In the genomic region with DNA sequence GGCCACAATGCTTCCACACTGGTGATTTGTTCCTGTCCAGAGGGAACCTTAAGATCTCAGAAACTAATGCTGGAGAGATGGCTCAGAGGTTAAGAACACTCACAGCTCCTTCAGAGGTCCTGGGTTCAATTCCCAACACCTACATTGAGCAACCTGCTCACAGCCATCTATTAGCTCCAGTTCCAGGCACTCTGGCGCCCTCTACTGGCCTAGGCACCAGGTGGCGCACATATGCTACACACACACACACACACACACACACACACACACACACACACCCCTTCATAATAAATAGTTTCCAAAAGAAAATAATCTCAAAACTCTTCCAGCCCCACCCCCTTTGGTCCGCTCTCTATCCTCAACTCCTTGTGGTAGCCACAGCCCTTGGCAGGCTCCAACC, we compare ENCODE assay signal across 12 mouse cellular contexts. TPM values are rescaled to one million over a fixed set of nuclear protein-coding genes. Genes with fewer than 3 reads are reported as not detected.
DNase-seq lines count a peak whose midpoint lies in the region; ATAC-seq and TF ChIP-seq lines count a peak whose summit lies in the region.
"Had no signal": no experiment of that assay in that cellular context is flagged by ENCODE, and none has a peak within 500 bp of the region (broad histone marks: within the 10 kb centered on the region; RNA-seq: fewer than 3 reads in every experiment).

No protein-coding gene starts in this region.

- no peak for ATAC-seq in intestine, postnatal 0 days
- ATAC-seq in intestine, embryonic 15.5 days: no peak
- ATAC-seq in forebrain, embryonic 12.5 days (ENCODE audit: low FRiP score): no peak
- ATAC-seq: forebrain, embryonic 15.5 days had no signal

- peak; percentile 55 for TF ChIP-seq CTCF in intestine, postnatal 0 days (IDR thresholded peaks at IDR 0.05; ENCODE audit: low read depth)
- no peak for TF ChIP-seq CTCF in thymus, adult 2 months (IDR thresholded peaks at IDR 0.05; ENCODE audit: borderline replicate concordance, control insufficient read depth, extremely low read depth, insufficient read depth, low read length, poor library complexity)
- TF ChIP-seq CTCF in testis, adult 2 months (IDR thresholded peaks at IDR 0.05; ENCODE audit: control insufficient read depth, insufficient read depth, insufficient replicate concordance, low read depth, low read length): peak; percentile 71; the same call in 1 of the 2 replicates

- no peak overlapping the region for H3K4me3 ChIP-seq in intestine, postnatal 0 days (ENCODE audit: low read depth, low read length)
- H3K4me3 ChIP-seq in intestine, embryonic 15.5 days (replicated peaks): no peak overlapping the region
- H3K4me3 ChIP-seq in thymus, adult 2 months (ENCODE audit: control insufficient read depth, insufficient read depth, low read length): no peak overlapping the region
- no peak overlapping the region for H3K4me3 ChIP-seq in testis, adult 2 months (ENCODE audit: control insufficient read depth, low read depth, low read length)
- no peak overlapping the region for H3K4me3 ChIP-seq in forebrain, embryonic 12.5 days (replicated peaks)
- H3K4me3 ChIP-seq: forebrain, embryonic 15.5 days; hindbrain, embryonic 10.5 days; midbrain, embryonic 12.5 days had no signal

- DNase-seq in adrenal gland, postnatal 14 days: peak; percentile 67
- no peak for DNase-seq in adrenal gland, adult 8-10 months
- DNase-seq in thymus, adult 2 months: peak; percentile 13
- no peak for DNase-seq in thymus, postnatal 0 days (ENCODE audit: low spot score)

- no peak overlapping the region for H3K9ac ChIP-seq in intestine, postnatal 0 days (ENCODE audit: low read depth, low read length)
- no peak overlapping the region for H3K9ac ChIP-seq in intestine, embryonic 15.5 days
- no peak overlapping the region for H3K9ac ChIP-seq in forebrain, embryonic 12.5 days
- H3K9ac ChIP-seq: forebrain, embryonic 15.5 days; midbrain, embryonic 12.5 days had no signal

- H3K4me2 ChIP-seq in intestine, postnatal 0 days (replicated peaks; ENCODE audit: low read depth): no peak overlapping the region
- no peak overlapping the region for H3K4me2 ChIP-seq in intestine, embryonic 15.5 days (replicated peaks)
- no peak overlapping the region for H3K4me2 ChIP-seq in forebrain, embryonic 12.5 days
- H3K4me2 ChIP-seq: forebrain, embryonic 15.5 days; midbrain, embryonic 12.5 days had no signal

- no peak overlapping the region for H3K27ac ChIP-seq in intestine, postnatal 0 days (ENCODE audit: low read depth, low read length)
- H3K27ac ChIP-seq in intestine, embryonic 15.5 days: no peak overlapping the region
- H3K27ac ChIP-seq in thymus, adult 2 months (ENCODE audit: control insufficient read depth, insufficient read depth, low read length): no peak overlapping the region
- no peak overlapping the region for H3K27ac ChIP-seq in testis, adult 2 months (ENCODE audit: control insufficient read depth, insufficient read depth, low read depth, low read length)
- no peak overlapping the region for H3K27ac ChIP-seq in forebrain, embryonic 12.5 days
- H3K27ac ChIP-seq: forebrain, embryonic 15.5 days; hindbrain, embryonic 10.5 days; midbrain, embryonic 12.5 days had no signal

- no peaks in the 10 kb centered on the region for H3K9me3 ChIP-seq in intestine, postnatal 0 days (ENCODE audit: control insufficient read depth)
- no peaks in the 10 kb centered on the region for H3K9me3 ChIP-seq in intestine, embryonic 15.5 days
- H3K9me3 ChIP-seq in forebrain, embryonic 12.5 days: no peaks in the 10 kb centered on the region; the same call in 1 of the 2 replicates
- H3K9me3 ChIP-seq: forebrain, embryonic 15.5 days had no signal

- 98% methylated on average over 3 of the region's 3 CpGs for WGBS in intestine, postnatal 0 days
- 90% methylated on average over 3 of the region's 3 CpGs for WGBS in intestine, embryonic 15.5 days
- 87% methylated on average over 3 of the region's 3 CpGs for WGBS in thymus, adult 2 months
- 100% methylated on average over 3 of the region's 3 CpGs for WGBS in forebrain, embryonic 12.5 days

- no peaks in the 10 kb centered on the region for H3K27me3 ChIP-seq in intestine, postnatal 0 days (replicated peaks; ENCODE audit: control insufficient read depth, insufficient read depth, low read length)
- no peaks in the 10 kb centered on the region for H3K27me3 ChIP-seq in intestine, embryonic 15.5 days (replicated peaks)
- no peaks in the 10 kb centered on the region for H3K27me3 ChIP-seq in thymus, adult 2 months (ENCODE audit: control insufficient read depth, insufficient read depth, low read length)
- no peaks in the 10 kb centered on the region for H3K27me3 ChIP-seq in testis, adult 2 months (ENCODE audit: control insufficient read depth, insufficient read depth, low read length)
- H3K27me3 ChIP-seq in forebrain, embryonic 12.5 days: no peaks in the 10 kb centered on the region
- H3K27me3 ChIP-seq: forebrain, embryonic 15.5 days; midbrain, embryonic 12.5 days had no signal

- H3K4me1 ChIP-seq in intestine, postnatal 0 days (replicated peaks; ENCODE audit: control insufficient read depth, insufficient read depth, low read length): no peaks in the 10 kb centered on the region
- no peaks in the 10 kb centered on the region for H3K4me1 ChIP-seq in intestine, embryonic 15.5 days (replicated peaks)
- no peaks in the 10 kb centered on the region for H3K4me1 ChIP-seq in thymus, adult 2 months (replicated peaks; ENCODE audit: control insufficient read depth, insufficient read depth, low read length)
- no peaks in the 10 kb centered on the region; the same call in 1 of the 2 replicates for H3K4me1 ChIP-seq in testis, adult 2 months (ENCODE audit: control insufficient read depth, insufficient read depth, low read length)
- no peaks in the 10 kb centered on the region for H3K4me1 ChIP-seq in forebrain, embryonic 12.5 days
- H3K4me1 ChIP-seq: forebrain, embryonic 15.5 days; hindbrain, embryonic 10.5 days; midbrain, embryonic 12.5 days had no signal

- TF ChIP-seq POLR2A in thymus, adult 2 months (IDR thresholded peaks at IDR 0.05; ENCODE audit: control insufficient read depth, extremely low read depth, insufficient read depth, low read length, poor library complexity): no peak
- TF ChIP-seq POLR2A in testis, adult 2 months (IDR thresholded peaks at IDR 0.05; ENCODE audit: control insufficient read depth, low read depth, low read length): no peak

- H3K36me3 ChIP-seq in intestine, postnatal 0 days (ENCODE audit: control insufficient read depth, insufficient read depth): no peaks in the 10 kb centered on the region
- no peaks in the 10 kb centered on the region for H3K36me3 ChIP-seq in intestine, embryonic 15.5 days
- H3K36me3 ChIP-seq in thymus, adult 2 months (ENCODE audit: control insufficient read depth, insufficient read depth, low read length): no peaks in the 10 kb centered on the region
- H3K36me3 ChIP-seq in testis, adult 2 months (ENCODE audit: control insufficient read depth, insufficient read depth, low read length): no peaks in the 10 kb centered on the region
- H3K36me3 ChIP-seq in forebrain, embryonic 12.5 days (replicated peaks): no peaks in the 10 kb centered on the region
- H3K36me3 ChIP-seq: forebrain, embryonic 15.5 days; midbrain, embryonic 12.5 days had no signal

RNA-seq across cellular contexts. Expression of a gene that starts 23.1 kb away (rescaled TPM):
- total RNA-seq in adrenal gland, postnatal 14 days (2021): 16.4 and 22.1 TPM in 2 replicates
- 10 to 100 TPM; 12.6 to 27.7 (median 18.8) TPM for total RNA-seq in adrenal gland, adult 8-10 months (2022)
- 1.1 and 1.6 TPM in 2 replicates for polyA plus RNA-seq in intestine, postnatal 0 days (2015; fragmentation: Nextera tagmentation; extraction: Ambion mirVana)
- 1.1 and 1.7 TPM in 2 replicates for polyA plus RNA-seq in intestine, embryonic 15.5 days (2015; fragmentation: Nextera tagmentation; extraction: Ambion mirVana)
- polyA plus RNA-seq in thymus, adult 2 months (2012; rRNA removed): 1.7 and 2.1 TPM in 2 replicates
- 0.36 and 0.55 TPM in 2 replicates for polyA plus RNA-seq in thymus, postnatal 0 days (2015; fragmentation: Nextera tagmentation; extraction: Ambion mirVana)
- 2.8 and 3.1 TPM in 2 replicates for polyA plus RNA-seq in testis, adult 2 months (2012; rRNA removed)
- 1.3 and 1.8 TPM in 2 replicates for polyA plus RNA-seq in forebrain, embryonic 12.5 days (2016; fragmentation: Nextera tagmentation; extraction: Ambion mirVana)
- polyA plus RNA-seq: C2C12 had no signal

RNA-seq across cellular contexts. Expression of a gene that starts 27.3 kb away (rescaled TPM):
- total RNA-seq in adrenal gland, postnatal 14 days (2021): 17.1 and 20.4 TPM in 2 replicates
- 10 to 100 TPM; 26.8 to 54.4 (median 40.8) TPM for total RNA-seq in adrenal gland, adult 8-10 months (2022)
- polyA plus RNA-seq in intestine, postnatal 0 days (2015; fragmentation: Nextera tagmentation; extraction: Ambion mirVana): 8.9 and 9.5 TPM in 2 replicates
- 12.0 and 13.4 TPM in 2 replicates for polyA plus RNA-seq in intestine, embryonic 15.5 days (2015; fragmentation: Nextera tagmentation; extraction: Ambion mirVana)
- polyA plus RNA-seq in thymus, adult 2 months (2012; rRNA removed): 6.1 and 9.9 TPM in 2 replicates
- 1.7 and 2.2 TPM in 2 replicates for polyA plus RNA-seq in thymus, postnatal 0 days (2015; fragmentation: Nextera tagmentation; extraction: Ambion mirVana)
- 7.2 and 9.1 TPM in 2 replicates for polyA plus RNA-seq in testis, adult 2 months (2012; rRNA removed)
- 4.8 and 6.0 TPM in 2 replicates for polyA plus RNA-seq in forebrain, embryonic 12.5 days (2016; fragmentation: Nextera tagmentation; extraction: Ambion mirVana)

Comparison
In these comparisons a context has a peak if more than half of its experiments do, and no peak if none do; other contexts are left out.
1. DNase-seq: peak in adrenal gland, postnatal 14 days (single experiment) and thymus, adult 2 months (single experiment); none in adrenal gland, adult 8-10 months (single experiment) and thymus, postnatal 0 days (single experiment).